Mouse (Mus musculus) megakaryocyte, embryonic 14.5 days (primary cell): ENCODE data around the gene Hspbp1.

ENCODE experiments used
- FLI1 ChIP-seq: IDR thresholded peaks from 2 replicates; pipeline ENCODE4 v1.6.1; 2012; ENCODE audit warnings: low read length, inconsistent platforms, mixed read lengths
- GATA1 ChIP-seq: IDR thresholded peaks from 3 replicates; pipeline ENCODE4 v1.6.1; 2012; ENCODE audit warnings: mixed read lengths, low read length, inconsistent platforms, borderline replicate concordance

DNA sequence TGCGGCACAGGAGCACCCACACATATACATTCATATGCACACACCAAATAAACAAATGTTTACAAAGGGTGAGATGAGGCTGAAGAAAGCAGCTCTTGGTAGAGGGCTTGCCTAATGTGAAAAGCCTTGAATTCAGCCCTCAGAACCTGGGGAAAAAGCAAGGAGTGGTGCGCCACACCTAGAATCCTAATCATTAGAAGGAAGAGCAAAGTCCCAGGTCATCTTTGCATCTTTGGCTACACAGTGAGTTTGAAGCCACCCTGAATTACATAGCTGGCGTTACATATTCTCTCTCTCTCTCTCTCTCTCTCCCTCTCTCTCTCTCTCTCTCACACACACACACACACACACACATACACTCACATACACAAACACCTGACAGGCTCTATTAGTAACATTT is 34.4 kb upstream of the Hspbp1 start:
- TF ChIP-seq GATA1 (no peak), FLI1 (no peak)
